Mouse (Mus musculus) intestine, postnatal 0 days (tissue): ENCODE data around the gene Plekha6. TPM values are rescaled to one million over a fixed set of nuclear protein-coding genes. Genes with fewer than 3 reads are reported as not detected.

ENCODE experiments used
- ATAC-seq: fragments of 200-750 bp; cut with Nextera tagmentation; 2 replicates; pipeline ENCODE4 v1.8.0; 2017; ENCODE audit warnings: mild to moderate bottlenecking, moderate TSS enrichment, moderate library complexity
- H3K27ac ChIP-seq: fragments of 300-500 bp; sonication (generic); 2 replicates; pipeline ENCODE4 v1.5.1; 2014; ENCODE audit warnings: mild to moderate bottlenecking, low read depth, low read length, moderate library complexity
- H3K27me3 ChIP-seq: fragments of 300-500 bp; sonication (generic); replicated peaks from 2 replicates; pipeline ENCODE4 v1.6.1; 2014; ENCODE audit warnings: low read length, mixed read lengths; ENCODE audit not compliant: control insufficient read depth, insufficient read depth
- H3K36me3 ChIP-seq: fragments of 300-500 bp; sonication (generic); 2 replicates; pipeline ENCODE4 v1.6.1; 2014; ENCODE audit warnings: mild to moderate bottlenecking, moderate library complexity; ENCODE audit not compliant: control insufficient read depth, insufficient read depth
- H3K4me1 ChIP-seq: fragments of 300-500 bp; sonication (generic); replicated peaks from 2 replicates; pipeline ENCODE4 v1.6.1; 2014; ENCODE audit warnings: antibody characterized with exemption, low read length, mixed read lengths; ENCODE audit not compliant: control insufficient read depth, insufficient read depth
- H3K4me2 ChIP-seq: fragments of 300-500 bp; sonication (generic); replicated peaks from 2 replicates; pipeline ENCODE4 v1.6.1; 2014; ENCODE audit warnings: low read depth, mild to moderate bottlenecking, moderate library complexity
- H3K4me3 ChIP-seq: fragments of 300-500 bp; sonication (generic); 2 replicates; pipeline ENCODE4 v1.5.1; 2014; ENCODE audit warnings: low read depth, low read length
- H3K9ac ChIP-seq: fragments of 300-500 bp; sonication (generic); 2 replicates; pipeline ENCODE4 v1.6.1; 2014; ENCODE audit warnings: mild to moderate bottlenecking, low read depth, low read length
- H3K9me3 ChIP-seq: fragments of 300-500 bp; sonication (generic); 2 replicates; pipeline ENCODE4 v1.6.1; 2016; ENCODE audit warnings: mixed run types; ENCODE audit not compliant: control insufficient read depth
- CTCF ChIP-seq: sonication (generic); IDR thresholded peaks from 2 replicates; pipeline ENCODE4 v1.5.1; 2016; ENCODE audit warnings: low read depth, mild to moderate bottlenecking, control low read depth, antibody characterized with exemption, moderate library complexity
- WGBS: fragments of 180-500 bp; shearing (Covaris S2); extraction: QIAGEN DNeasy Blood & Tissue Kit; methylation state at CpG from one replicate; pipeline ENCODE4 v1.1.7; 2014; 5-methylcytosine and 5-hydroxymethylcytosine counted together
- polyA plus RNA-seq: library from polyadenylated mRNA; unstranded; fragments of >200 nt; fragmentation: Nextera tagmentation; extraction: Ambion mirVana; gene quantifications from 2 replicates; pipeline ENCODE4 v1.2.1, GENCODE M21; 2015

Gene Plekha6
- polyA plus RNA-seq, 1 experiment from 2014 or later: 7.5 TPM

- TF ChIP-seq CTCF: no peak
- Histone ChIP-seq H3K4me2 (no peak overlapping the region), H3K27me3 (no peaks in the 10 kb centered on the region), H3K4me3 (no peak overlapping the region), H3K4me1 (peaks cover 8% of the 10 kb centered on the region; the same call in 1 of the 2 replicates), H3K9ac (no peak overlapping the region), H3K27ac (no peak overlapping the region), H3K9me3 (no peaks in the 10 kb centered on the region), H3K36me3 (peaks cover 41% of the 10 kb centered on the region)
- no peak for ATAC-seq
- 86% methylated on average over 6 of the region's 6 CpGs for WGBS
These were observed 98.6 kb downstream of the Plekha6 start for GRCm38 (mm10) chr1:133262628-133263027.

- no peak overlapping the region for H3K27ac ChIP-seq
- peaks cover 8% of the 10 kb centered on the region; the same call in 1 of the 2 replicates for H3K4me1 ChIP-seq
- H3K9ac ChIP-seq: no peak overlapping the region
- H3K4me2 ChIP-seq: no peak overlapping the region
- no peak overlapping the region for H3K4me3 ChIP-seq
- peaks cover 41% of the 10 kb centered on the region for H3K36me3 ChIP-seq
- ATAC-seq: no peak
- no peaks in the 10 kb centered on the region for H3K9me3 ChIP-seq
- H3K27me3 ChIP-seq: no peaks in the 10 kb centered on the region
- no peak for TF ChIP-seq CTCF
- WGBS: 86% methylated on average over 7 of the region's 7 CpGs
These were observed 99.1 kb downstream of the Plekha6 start for GRCm38 (mm10) chr1:133263134-133263533.

GRCm38 (mm10) chr1:133264367-133264766 lies 100.4 kb downstream of the Plekha6 start:
- TF ChIP-seq CTCF: no peak
- Histone ChIP-seq H3K27ac (peak overlapping the region; percentile 62), H3K4me3 (no peak overlapping the region), H3K36me3 (peaks cover 44% of the 10 kb centered on the region), H3K4me2 (no peak overlapping the region), H3K4me1 (peaks cover 8% of the 10 kb centered on the region; the same call in 1 of the 2 replicates), H3K9ac (no peak overlapping the region), H3K9me3 (no peaks in the 10 kb centered on the region), H3K27me3 (no peaks in the 10 kb centered on the region)
- 50% methylated on average over 12 of the region's 12 CpGs for WGBS
- no peak for ATAC-seq

GRCm38 (mm10) chr1:133265114-133265766 lies 101.2 kb downstream of the Plekha6 start:
- Histone ChIP-seq H3K9me3 (no peaks in the 10 kb centered on the region), H3K36me3 (peaks cover 43% of the 10 kb centered on the region), H3K4me2 (peak overlapping the region; percentile 35), H3K4me1 (peaks cover 8% of the 10 kb centered on the region; the same call in 1 of the 2 replicates), H3K9ac (no peak overlapping the region), H3K27ac (peak overlapping the region; percentile 66), H3K4me3 (no peak overlapping the region), H3K27me3 (no peaks in the 10 kb centered on the region)
- peak; percentile 91 for ATAC-seq
- 19% methylated on average over 11 of the region's 11 CpGs for WGBS
- TF ChIP-seq CTCF: peak; percentile 69

- Histone ChIP-seq H3K36me3 (peaks cover 49% of the 10 kb centered on the region), H3K27me3 (no peaks in the 10 kb centered on the region), H3K4me2 (no peak overlapping the region), H3K4me3 (no peak overlapping the region), H3K27ac (no peak overlapping the region), H3K9ac (no peak overlapping the region), H3K9me3 (no peaks in the 10 kb centered on the region), H3K4me1 (peaks cover 8% of the 10 kb centered on the region; the same call in 1 of the 2 replicates)
- no peak for ATAC-seq
- 85% methylated on average over 3 of the region's 3 CpGs for WGBS
- no peak for TF ChIP-seq CTCF
These were observed 103.1 kb downstream of the Plekha6 start for GRCm38 (mm10) chr1:133267094-133267493.

DNA sequence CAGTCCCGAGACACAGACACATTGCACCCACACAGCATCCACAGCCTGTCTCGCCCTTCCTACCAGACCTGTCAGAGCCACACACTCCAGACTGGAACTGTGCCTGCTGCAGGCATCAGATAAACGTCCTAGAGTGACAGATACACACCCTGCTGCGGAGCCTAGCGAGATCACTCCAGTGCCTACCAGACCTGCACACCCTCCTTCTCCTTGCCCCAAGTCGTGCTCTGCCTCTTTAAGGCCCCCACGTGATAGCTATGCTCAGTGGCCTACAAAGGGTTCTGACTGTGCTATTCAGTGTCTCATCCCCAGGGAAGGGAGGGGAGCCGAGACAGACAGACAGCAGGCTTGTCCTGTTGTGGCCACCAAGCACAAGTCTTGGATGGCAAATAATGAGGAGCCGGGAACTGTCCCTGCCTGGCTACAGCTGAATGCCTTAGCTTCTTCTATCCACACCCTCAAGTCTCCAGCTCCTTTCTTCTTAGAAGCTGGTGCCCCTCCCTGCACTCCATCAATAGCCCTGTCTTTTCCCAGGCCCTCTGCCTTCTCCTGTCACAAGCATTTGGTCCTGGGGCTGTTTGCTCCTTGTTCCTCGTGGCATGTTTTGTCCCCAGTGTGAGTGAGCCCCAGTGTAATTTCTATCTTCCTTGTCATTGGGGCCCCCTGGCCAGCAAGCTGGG lies 103.9 kb downstream of the Plekha6 start:
- H3K27me3 ChIP-seq: no peaks in the 10 kb centered on the region
- H3K4me1 ChIP-seq: peaks cover 8% of the 10 kb centered on the region; the same call in 1 of the 2 replicates
- peaks cover 57% of the 10 kb centered on the region for H3K36me3 ChIP-seq
- H3K4me3 ChIP-seq: no peak overlapping the region
- TF ChIP-seq CTCF: no peak
- WGBS: 42% methylated on average over 10 of the region's 10 CpGs
- H3K9ac ChIP-seq: no peak overlapping the region
- ATAC-seq: no peak
- H3K9me3 ChIP-seq: no peaks in the 10 kb centered on the region
- H3K4me2 ChIP-seq: no peak overlapping the region
- no peak overlapping the region for H3K27ac ChIP-seq
